17 mouse cellular contexts compared by ENCODE assay signal in the genomic region with DNA sequence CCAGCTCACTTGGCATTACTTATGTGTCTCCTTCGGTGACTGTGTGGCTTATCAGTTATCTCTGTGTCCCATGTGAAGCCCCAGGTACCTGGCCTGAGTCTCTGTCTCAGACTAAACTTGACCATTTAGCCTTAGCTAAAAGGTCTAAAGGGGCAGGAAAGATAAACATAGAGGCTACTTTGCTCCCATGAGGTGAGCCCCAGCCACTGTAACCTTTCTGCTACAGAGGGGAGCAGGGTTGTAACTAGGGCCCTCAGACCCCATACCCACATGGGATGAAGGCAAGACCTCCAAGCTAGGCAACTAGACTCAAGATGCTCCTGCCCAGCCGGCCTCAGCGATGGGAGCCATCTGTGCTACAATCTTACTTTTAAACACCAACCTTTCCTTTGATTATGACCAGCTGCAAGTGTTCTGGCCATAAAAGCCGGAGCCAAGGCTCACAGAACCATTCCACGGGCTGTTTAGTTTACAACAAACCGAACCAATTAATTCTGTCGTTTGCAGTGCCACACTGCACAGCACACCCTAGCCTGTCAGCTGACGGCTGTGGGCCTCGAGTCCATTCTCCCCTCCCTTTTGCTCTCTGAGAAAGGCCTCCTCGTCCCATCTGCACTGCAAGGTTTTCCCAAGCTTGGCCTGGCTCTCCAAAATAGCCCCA. TPM values are rescaled to one million over a fixed set of nuclear protein-coding genes. Genes with fewer than 3 reads are reported as not detected.
A peak's percentile ranks its signal among the peaks of the same experiment; 100 is the strongest.
DNase-seq lines count a peak whose midpoint lies in the region; ATAC-seq and TF ChIP-seq lines count a peak whose summit lies in the region.
"Had no signal": no experiment of that assay in that cellular context is flagged by ENCODE, and none has a peak within 500 bp of the region (broad histone marks: within the 10 kb centered on the region; RNA-seq: fewer than 3 reads in every experiment).

No protein-coding gene starts in this region.

- 62% methylated on average over 10 of the region's 10 CpGs for WGBS in forebrain, postnatal 0 days
- WGBS in forebrain, embryonic 14.5 days: 87% methylated on average over 10 of the region's 10 CpGs
- whole genome bisulfite sequencing in hindbrain, embryonic 16.5 days: 80% methylated on average over 10 of the region's 10 CpGs
- WGBS in hindbrain, embryonic 11.5 days: 91% methylated on average over 10 of the region's 10 CpGs
- 64% methylated on average over 10 of the region's 10 CpGs for WGBS in lung, embryonic 14.5 days
- WGBS in limb, embryonic 12.5 days: 21% methylated on average over 10 of the region's 10 CpGs

- H3K27me3 ChIP-seq in forebrain, postnatal 0 days (ENCODE audit: insufficient read depth, low read length): no peaks in the 10 kb centered on the region
- H3K27me3 ChIP-seq in forebrain, embryonic 14.5 days (replicated peaks; ENCODE audit: control insufficient read depth, insufficient read depth, low read length): no peaks in the 10 kb centered on the region
- H3K27me3 ChIP-seq in hindbrain, embryonic 16.5 days (replicated peaks; ENCODE audit: control insufficient read depth, insufficient read depth, low read length): no peaks in the 10 kb centered on the region
- H3K27me3 ChIP-seq in hindbrain, embryonic 11.5 days (ENCODE audit: control insufficient read depth, insufficient read depth, low read length): no peaks in the 10 kb centered on the region
- H3K27me3 ChIP-seq in lung, embryonic 14.5 days (ENCODE audit: insufficient read depth, low read length): no peaks in the 10 kb centered on the region
- H3K27me3 ChIP-seq in limb, embryonic 12.5 days: no peaks in the 10 kb centered on the region
- H3K27me3 ChIP-seq: intestine, embryonic 15.5 days had no signal

- no peak for TF ChIP-seq CTCF in forebrain, postnatal 0 days (IDR thresholded peaks at IDR 0.05; ENCODE audit: low read depth)
- TF ChIP-seq CTCF in lung, embryonic 14.5 days (IDR thresholded peaks at IDR 0.05; ENCODE audit: low read depth): no peak

- H3K4me2 ChIP-seq in forebrain, postnatal 0 days (ENCODE audit: low read depth): no peak overlapping the region
- H3K4me2 ChIP-seq in forebrain, embryonic 14.5 days (ENCODE audit: low read length): no peak overlapping the region
- H3K4me2 ChIP-seq in hindbrain, embryonic 16.5 days (ENCODE audit: low read length): no peak overlapping the region
- H3K4me2 ChIP-seq in hindbrain, embryonic 11.5 days (replicated peaks; ENCODE audit: low read depth, low read length): no peak overlapping the region
- no peak overlapping the region for H3K4me2 ChIP-seq in lung, embryonic 14.5 days
- H3K4me2 ChIP-seq in limb, embryonic 12.5 days: no peak overlapping the region
- H3K4me2 ChIP-seq: intestine, embryonic 15.5 days had no signal

- H3K9me3 ChIP-seq in forebrain, postnatal 0 days (ENCODE audit: low read length): no peaks in the 10 kb centered on the region
- no peaks in the 10 kb centered on the region for H3K9me3 ChIP-seq in forebrain, embryonic 14.5 days (replicated peaks; ENCODE audit: control insufficient read depth, low read length)
- no peaks in the 10 kb centered on the region for H3K9me3 ChIP-seq in hindbrain, embryonic 16.5 days (ENCODE audit: control insufficient read depth, low read length)
- H3K9me3 ChIP-seq in hindbrain, embryonic 11.5 days (ENCODE audit: control insufficient read depth, low read length): no peaks in the 10 kb centered on the region
- H3K9me3 ChIP-seq in lung, embryonic 14.5 days (ENCODE audit: low read depth, low read length): no peaks in the 10 kb centered on the region
- H3K9me3 ChIP-seq in limb, embryonic 12.5 days: no peaks in the 10 kb centered on the region
- H3K9me3 ChIP-seq: intestine, embryonic 15.5 days; midbrain, embryonic 10.5 days had no signal

- no peak for DNase-seq in forebrain, postnatal 0 days
- no peak for DNase-seq in forebrain, embryonic 14.5 days (ENCODE audit: low spot score)
- DNase-seq in hindbrain, embryonic 11.5 days (ENCODE audit: low spot score): no peak
- peak; percentile 46 for DNase-seq in lung, embryonic 14.5 days
- no peak for DNase-seq in lung, adult 18-20 months
- DNase-seq in frontal cortex, postnatal 25 days (ENCODE audit: low spot score in 2 of 2): no peak
- DNase-seq: B cell, adult 2 months; thymus, adult 18-20 months had no signal

- ATAC-seq in forebrain, postnatal 0 days: peak; percentile 40; the same call in 1 of the 2 replicates
- no peak for ATAC-seq in forebrain, embryonic 14.5 days
- ATAC-seq in hindbrain, embryonic 16.5 days: no peak
- ATAC-seq in hindbrain, embryonic 11.5 days (ENCODE audit: low FRiP score): no peak
- no peak for ATAC-seq in lung, embryonic 14.5 days (ENCODE audit: insufficient read depth)
- no peak for ATAC-seq in limb, embryonic 12.5 days (ENCODE audit: insufficient number of reproducible peaks, insufficient read depth, low FRiP score, low TSS enrichment, low read depth)

- no peak overlapping the region for H3K9ac ChIP-seq in forebrain, postnatal 0 days
- no peak overlapping the region for H3K9ac ChIP-seq in forebrain, embryonic 14.5 days (ENCODE audit: low read length)
- no peak overlapping the region for H3K9ac ChIP-seq in hindbrain, embryonic 16.5 days (ENCODE audit: low read depth, low read length)
- no peak overlapping the region for H3K9ac ChIP-seq in hindbrain, embryonic 11.5 days (ENCODE audit: low read depth, low read length)
- no peak overlapping the region for H3K9ac ChIP-seq in lung, embryonic 14.5 days
- no peak overlapping the region for H3K9ac ChIP-seq in limb, embryonic 12.5 days (replicated peaks)
- H3K9ac ChIP-seq: intestine, embryonic 15.5 days; liver, embryonic 14.5 days had no signal

- H3K36me3 ChIP-seq in forebrain, postnatal 0 days (ENCODE audit: insufficient read depth): peaks cover 22% of the 10 kb centered on the region
- peaks cover 54% of the 10 kb centered on the region for H3K36me3 ChIP-seq in forebrain, embryonic 14.5 days (ENCODE audit: control insufficient read depth, insufficient read depth, low read length)
- H3K36me3 ChIP-seq in hindbrain, embryonic 16.5 days (ENCODE audit: control insufficient read depth, insufficient read depth, low read length): peaks cover 19% of the 10 kb centered on the region
- H3K36me3 ChIP-seq in hindbrain, embryonic 11.5 days (ENCODE audit: control insufficient read depth, insufficient read depth, low read length): peaks cover 3% of the 10 kb centered on the region
- H3K36me3 ChIP-seq in lung, embryonic 14.5 days (ENCODE audit: insufficient read depth): peaks cover 50% of the 10 kb centered on the region
- peaks cover 71% of the 10 kb centered on the region for H3K36me3 ChIP-seq in limb, embryonic 12.5 days

- peak overlapping the region; percentile 54 for H3K27ac ChIP-seq in forebrain, postnatal 0 days (ENCODE audit: low read depth, low read length)
- H3K27ac ChIP-seq in forebrain, embryonic 14.5 days (ENCODE audit: low read depth, low read length): no peak overlapping the region
- peak overlapping the region; percentile 63; the same call in 1 of the 2 replicates for H3K27ac ChIP-seq in hindbrain, embryonic 16.5 days (ENCODE audit: low read depth, low read length)
- no peak overlapping the region for H3K27ac ChIP-seq in hindbrain, embryonic 11.5 days (ENCODE audit: low read depth, low read length)
- H3K27ac ChIP-seq in lung, embryonic 14.5 days (ENCODE audit: low read depth): no peak overlapping the region
- peak overlapping the region; percentile 60 for H3K27ac ChIP-seq in limb, embryonic 12.5 days
- H3K27ac ChIP-seq: intestine, embryonic 15.5 days; liver, embryonic 14.5 days; midbrain, embryonic 10.5 days had no signal

- no peaks in the 10 kb centered on the region for H3K4me1 ChIP-seq in forebrain, postnatal 0 days (ENCODE audit: insufficient read depth)
- no peaks in the 10 kb centered on the region for H3K4me1 ChIP-seq in forebrain, embryonic 14.5 days (ENCODE audit: control insufficient read depth, insufficient read depth, low read length)
- peaks cover 2% of the 10 kb centered on the region; the same call in 1 of the 2 replicates for H3K4me1 ChIP-seq in hindbrain, embryonic 16.5 days (ENCODE audit: control insufficient read depth, insufficient read depth, low read depth, low read length)
- no peaks in the 10 kb centered on the region for H3K4me1 ChIP-seq in hindbrain, embryonic 11.5 days (replicated peaks; ENCODE audit: control insufficient read depth, insufficient read depth, low read length)
- peaks cover 5% of the 10 kb centered on the region; the same call in 1 of the 2 replicates for H3K4me1 ChIP-seq in lung, embryonic 14.5 days (ENCODE audit: insufficient read depth)
- peaks cover 18% of the 10 kb centered on the region for H3K4me1 ChIP-seq in limb, embryonic 12.5 days (replicated peaks)
- H3K4me1 ChIP-seq: midbrain, embryonic 10.5 days had no signal

- H3K4me3 ChIP-seq in forebrain, postnatal 0 days (ENCODE audit: low read depth, low read length): no peak overlapping the region
- H3K4me3 ChIP-seq in forebrain, embryonic 14.5 days (ENCODE audit: low read depth, low read length): no peak overlapping the region
- H3K4me3 ChIP-seq in hindbrain, embryonic 16.5 days (ENCODE audit: low read length): no peak overlapping the region
- H3K4me3 ChIP-seq in hindbrain, embryonic 11.5 days (ENCODE audit: low read depth, low read length): no peak overlapping the region
- no peak overlapping the region for H3K4me3 ChIP-seq in lung, embryonic 14.5 days (ENCODE audit: low read depth, low read length)
- no peak overlapping the region for H3K4me3 ChIP-seq in limb, embryonic 12.5 days (replicated peaks)
- H3K4me3 ChIP-seq: intestine, embryonic 15.5 days; midbrain, embryonic 10.5 days had no signal

RNA-seq across cellular contexts. Expression of a gene that starts 9.7 kb away (rescaled TPM):
- 35.0 and 70.3 TPM in 2 replicates for total RNA-seq in forebrain, postnatal 0 days (2014; rRNA removed)
- polyA plus RNA-seq in forebrain, postnatal 0 days (2015; fragmentation: Nextera tagmentation; extraction: Ambion mirVana): 85.2 and 92.8 TPM in 2 replicates
- polyA plus RNA-seq in forebrain, embryonic 14.5 days (2014; fragmentation: Nextera tagmentation; extraction: Ambion mirVana): 44.6 and 46.2 TPM in 2 replicates
- 77.2 and 83.3 TPM in 2 replicates for polyA plus RNA-seq in hindbrain, embryonic 16.5 days (2015; fragmentation: Nextera tagmentation; extraction: Ambion mirVana)
- polyA plus RNA-seq in hindbrain, embryonic 11.5 days (2014; fragmentation: Nextera tagmentation; extraction: Ambion mirVana): 17.1 and 19.0 TPM in 2 replicates
- polyA plus RNA-seq in lung, embryonic 14.5 days (2014; fragmentation: Nextera tagmentation; extraction: Ambion mirVana): 17.6 and 21.8 TPM in 2 replicates
- 14.9 and 16.6 TPM in 2 replicates for polyA plus RNA-seq in limb, embryonic 12.5 days (2016; fragmentation: Nextera tagmentation; extraction: Ambion mirVana)

RNA-seq across cellular contexts. Expression of a gene that starts 18.9 kb away (rescaled TPM):
- 84.7 and 99.1 TPM in 2 replicates for total RNA-seq in forebrain, postnatal 0 days (2014; rRNA removed)
- 122 and 123 TPM in 2 replicates for polyA plus RNA-seq in forebrain, postnatal 0 days (2015; fragmentation: Nextera tagmentation; extraction: Ambion mirVana)
- polyA plus RNA-seq in forebrain, embryonic 14.5 days (2014; fragmentation: Nextera tagmentation; extraction: Ambion mirVana): 132 TPM in 2 replicates
- polyA plus RNA-seq in hindbrain, embryonic 16.5 days (2015; fragmentation: Nextera tagmentation; extraction: Ambion mirVana): 144 and 155 TPM in 2 replicates
- polyA plus RNA-seq in hindbrain, embryonic 11.5 days (2014; fragmentation: Nextera tagmentation; extraction: Ambion mirVana): 305 and 319 TPM in 2 replicates
- polyA plus RNA-seq in lung, embryonic 14.5 days (2014; fragmentation: Nextera tagmentation; extraction: Ambion mirVana): 295 and 329 TPM in 2 replicates
- polyA plus RNA-seq in limb, embryonic 12.5 days (2016; fragmentation: Nextera tagmentation; extraction: Ambion mirVana): 324 and 334 TPM in 2 replicates

RNA-seq across cellular contexts. Expression of a gene that starts 48.0 kb away (rescaled TPM):
- 324 and 329 TPM in 2 replicates for total RNA-seq in forebrain, postnatal 0 days (2014; rRNA removed)
- 249 TPM in 2 replicates for polyA plus RNA-seq in forebrain, postnatal 0 days (2015; fragmentation: Nextera tagmentation; extraction: Ambion mirVana)
- 175 and 178 TPM in 2 replicates for polyA plus RNA-seq in forebrain, embryonic 14.5 days (2014; fragmentation: Nextera tagmentation; extraction: Ambion mirVana)
- 253 and 269 TPM in 2 replicates for polyA plus RNA-seq in hindbrain, embryonic 16.5 days (2015; fragmentation: Nextera tagmentation; extraction: Ambion mirVana)
- 53.3 and 61.2 TPM in 2 replicates for polyA plus RNA-seq in hindbrain, embryonic 11.5 days (2014; fragmentation: Nextera tagmentation; extraction: Ambion mirVana)
- 30.5 and 34.4 TPM in 2 replicates for polyA plus RNA-seq in lung, embryonic 14.5 days (2014; fragmentation: Nextera tagmentation; extraction: Ambion mirVana)
- 120 and 126 TPM in 2 replicates for polyA plus RNA-seq in limb, embryonic 12.5 days (2016; fragmentation: Nextera tagmentation; extraction: Ambion mirVana)

RNA-seq across cellular contexts. Expression of a gene that starts 54.0 kb away (rescaled TPM):
- total RNA-seq in forebrain, postnatal 0 days (2014; rRNA removed): 13.1 and 14.5 TPM in 2 replicates
- polyA plus RNA-seq in forebrain, postnatal 0 days (2015; fragmentation: Nextera tagmentation; extraction: Ambion mirVana): 3.2 and 5.5 TPM in 2 replicates
- polyA plus RNA-seq in forebrain, embryonic 14.5 days (2014; fragmentation: Nextera tagmentation; extraction: Ambion mirVana): 2.0 and 2.4 TPM in 2 replicates
- 9.3 and 10.0 TPM in 2 replicates for polyA plus RNA-seq in hindbrain, embryonic 16.5 days (2015; fragmentation: Nextera tagmentation; extraction: Ambion mirVana)
- 2.5 and 3.6 TPM in 2 replicates for polyA plus RNA-seq in hindbrain, embryonic 11.5 days (2014; fragmentation: Nextera tagmentation; extraction: Ambion mirVana)
- polyA plus RNA-seq in lung, embryonic 14.5 days (2014; fragmentation: Nextera tagmentation; extraction: Ambion mirVana): 0.05 and 0.11 TPM in 2 replicates
- 0.58 and 0.59 TPM in 2 replicates for polyA plus RNA-seq in limb, embryonic 12.5 days (2016; fragmentation: Nextera tagmentation; extraction: Ambion mirVana)

RNA-seq across cellular contexts. Expression of a gene that starts 59.8 kb away (rescaled TPM):
- total RNA-seq in forebrain, postnatal 0 days (2014; rRNA removed): not detected in 2 replicates
- polyA plus RNA-seq in forebrain, postnatal 0 days (2015; fragmentation: Nextera tagmentation; extraction: Ambion mirVana): not detected in 2 replicates
- polyA plus RNA-seq in forebrain, embryonic 14.5 days (2014; fragmentation: Nextera tagmentation; extraction: Ambion mirVana): not detected in 2 replicates
- not detected in 2 replicates for polyA plus RNA-seq in hindbrain, embryonic 16.5 days (2015; fragmentation: Nextera tagmentation; extraction: Ambion mirVana)
- polyA plus RNA-seq in hindbrain, embryonic 11.5 days (2014; fragmentation: Nextera tagmentation; extraction: Ambion mirVana): not detected in 2 replicates
- polyA plus RNA-seq in lung, embryonic 14.5 days (2014; fragmentation: Nextera tagmentation; extraction: Ambion mirVana): not detected in 2 replicates
- polyA plus RNA-seq in limb, embryonic 12.5 days (2016; fragmentation: Nextera tagmentation; extraction: Ambion mirVana): not detected in 2 replicates
- total RNA-seq: adrenal gland, adult 2 months; left cerebral cortex, adult 18-20 months had no signal
- polyA plus RNA-seq: adrenal gland, adult 2 months; brain, embryonic 14.5 days; intestine, embryonic 15.5 days; large intestine, adult 2 months; liver, embryonic 14.5 days; midbrain, embryonic 10.5 days had no signal

Comparison
In these comparisons a context has a peak if more than half of its experiments do, and no peak if none do; other contexts are left out.
1. H3K27ac ChIP-seq: peak in forebrain, postnatal 0 days (single experiment), hindbrain, embryonic 16.5 days (single experiment) and limb, embryonic 12.5 days (single experiment); none in forebrain, embryonic 14.5 days (single experiment), hindbrain, embryonic 11.5 days (single experiment) and lung, embryonic 14.5 days (single experiment).